Mouse (Mus musculus) liver, embryonic 13.5 days (tissue): ENCODE measurements around the gene Tfeb. TPM values are rescaled to one million over a fixed set of nuclear protein-coding genes. Genes with fewer than 3 reads are reported as not detected.

Source experiments
- ATAC-seq: fragments of 200-750 bp; cut with Nextera tagmentation; 2 replicates; pipeline ENCODE4 v1.8.0; 2017; ENCODE audit warnings: low read depth, mild to moderate bottlenecking, moderate number of reproducible peaks, moderate library complexity
- DNase-seq: peaks from one replicate; pipeline ENCODE4 v3.0.0; 2022
- H3K27ac ChIP-seq: fragments of 300-500 bp; sonication (generic); 2 replicates; pipeline ENCODE4 v1.5.1; 2015; ENCODE audit warnings: moderate library complexity, mild to moderate bottlenecking, inconsistent platforms
- H3K27me3 ChIP-seq: fragments of 300-500 bp; sonication (generic); 2 replicates; pipeline ENCODE4 v1.6.1; 2015; ENCODE audit warnings: mild to moderate bottlenecking, inconsistent platforms
- H3K36me3 ChIP-seq: fragments of 300-500 bp; sonication (generic); 2 replicates; pipeline ENCODE4 v1.6.1; 2015; ENCODE audit warnings: mild to moderate bottlenecking, inconsistent platforms
- H3K4me1 ChIP-seq: fragments of 300-500 bp; sonication (generic); replicated peaks from 2 replicates; pipeline ENCODE4 v1.6.1; 2015; ENCODE audit warnings: inconsistent platforms
- H3K4me2 ChIP-seq: fragments of 300-500 bp; sonication (generic); 2 replicates; pipeline ENCODE4 v1.6.1; 2015; ENCODE audit warnings: inconsistent platforms, mild to moderate bottlenecking, moderate library complexity
- H3K4me3 ChIP-seq: fragments of 300-500 bp; sonication (generic); replicated peaks from 2 replicates; pipeline ENCODE4 v1.5.1; 2015; ENCODE audit warnings: mild to moderate bottlenecking, inconsistent platforms
- H3K9ac ChIP-seq: fragments of 300-500 bp; sonication (generic); 2 replicates; pipeline ENCODE4 v1.6.1; 2015; ENCODE audit warnings: mild to moderate bottlenecking, inconsistent platforms
- H3K9me3 ChIP-seq: fragments of 300-500 bp; sonication (generic); replicated peaks from 2 replicates; pipeline ENCODE4 v1.6.1; 2016; ENCODE audit warnings: inconsistent platforms
- WGBS: fragments of 180-500 bp; shearing (Covaris S2); methylation state at CpG from one replicate; pipeline ENCODE4 v1.1.7; 2015; ENCODE audit not compliant: insufficient replicate concordance; 5-methylcytosine and 5-hydroxymethylcytosine counted together
- polyA plus RNA-seq: library from polyadenylated mRNA; unstranded; fragments of >200 nt; fragmentation: Nextera tagmentation; extraction: Ambion mirVana; gene quantifications from 2 replicates; pipeline ENCODE4 v1.2.1, GENCODE M21; 2015

The Tfeb gene
- polyA plus RNA-seq, 1 experiment from 2014 or later: 4.4 TPM

DNA sequence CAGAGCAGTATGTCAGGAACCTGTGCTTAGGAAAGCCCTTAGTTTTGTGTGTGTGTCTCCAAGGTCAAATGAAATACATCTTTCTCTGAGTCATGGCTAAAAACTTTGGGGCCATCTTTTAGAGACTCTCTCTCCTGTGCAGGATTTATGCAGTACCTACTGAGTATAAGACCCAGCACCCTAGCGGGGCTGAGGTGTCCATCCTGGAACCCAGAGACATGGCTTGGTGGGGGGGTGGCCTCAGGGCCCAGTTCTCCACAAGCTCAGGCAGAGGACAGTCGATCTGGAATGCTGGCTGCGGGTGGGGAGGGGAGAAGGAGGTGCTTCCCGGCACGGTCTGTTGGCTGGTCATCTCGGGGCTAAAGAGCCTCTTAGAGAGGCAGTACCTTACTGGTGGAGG lies 19.5 kb downstream of the Tfeb start:
- H3K36me3 ChIP-seq: peaks cover 6% of the 10 kb centered on the region; the same call in 1 of the 2 replicates
- no peak overlapping the region for H3K4me3 ChIP-seq
- no peaks in the 10 kb centered on the region for H3K27me3 ChIP-seq
- DNase-seq (no peak), ATAC-seq (no peak)
- H3K27ac ChIP-seq: no peak overlapping the region
- peaks cover 68% of the 10 kb centered on the region for H3K4me1 ChIP-seq
- H3K4me2 ChIP-seq: no peak overlapping the region
- peaks cover 4% of the 10 kb centered on the region; the same call in 1 of the 2 replicates for H3K9me3 ChIP-seq
- WGBS: 52% methylated on average over 6 of the region's 6 CpGs
- H3K9ac ChIP-seq: no peak overlapping the region

DNA sequence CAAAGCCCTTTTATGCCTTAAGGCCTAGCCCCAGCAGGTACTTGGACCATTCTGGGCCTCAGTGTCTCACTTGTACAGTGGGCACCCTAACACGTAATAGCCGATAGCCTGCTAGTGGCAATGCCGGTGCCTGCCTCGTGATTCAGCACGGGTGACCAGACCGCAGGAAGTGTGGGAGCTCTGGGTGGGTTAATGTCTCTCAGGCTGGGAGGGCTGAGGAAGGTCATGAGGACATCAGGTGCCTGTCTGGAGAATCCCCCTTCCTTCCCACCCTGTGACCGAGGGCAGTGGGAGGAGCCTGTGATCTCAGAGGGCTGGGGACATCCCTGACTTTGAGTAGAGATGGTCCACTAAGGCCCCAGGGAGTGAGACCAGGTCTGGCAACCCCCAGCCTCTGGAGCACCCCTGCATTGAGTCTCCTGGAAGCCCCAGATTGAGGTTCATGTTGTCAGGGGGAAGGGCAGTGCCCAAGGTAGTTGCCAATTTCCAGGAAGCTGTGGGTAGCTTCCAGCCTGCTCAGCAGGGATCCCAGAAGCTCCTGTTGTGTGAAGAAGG lies 20.3 kb downstream of the Tfeb start:
- H3K9me3 ChIP-seq: no peaks in the 10 kb centered on the region
- no peaks in the 10 kb centered on the region for H3K36me3 ChIP-seq
- peaks cover 68% of the 10 kb centered on the region for H3K4me1 ChIP-seq
- no peak overlapping the region for H3K4me2 ChIP-seq
- H3K4me3 ChIP-seq: no peak overlapping the region
- no peaks in the 10 kb centered on the region for H3K27me3 ChIP-seq
- no peak overlapping the region for H3K27ac ChIP-seq
- ATAC-seq (no peak), DNase-seq (no peak)
- no peak overlapping the region for H3K9ac ChIP-seq
- WGBS: 66% methylated on average over 7 of the region's 7 CpGs

DNA sequence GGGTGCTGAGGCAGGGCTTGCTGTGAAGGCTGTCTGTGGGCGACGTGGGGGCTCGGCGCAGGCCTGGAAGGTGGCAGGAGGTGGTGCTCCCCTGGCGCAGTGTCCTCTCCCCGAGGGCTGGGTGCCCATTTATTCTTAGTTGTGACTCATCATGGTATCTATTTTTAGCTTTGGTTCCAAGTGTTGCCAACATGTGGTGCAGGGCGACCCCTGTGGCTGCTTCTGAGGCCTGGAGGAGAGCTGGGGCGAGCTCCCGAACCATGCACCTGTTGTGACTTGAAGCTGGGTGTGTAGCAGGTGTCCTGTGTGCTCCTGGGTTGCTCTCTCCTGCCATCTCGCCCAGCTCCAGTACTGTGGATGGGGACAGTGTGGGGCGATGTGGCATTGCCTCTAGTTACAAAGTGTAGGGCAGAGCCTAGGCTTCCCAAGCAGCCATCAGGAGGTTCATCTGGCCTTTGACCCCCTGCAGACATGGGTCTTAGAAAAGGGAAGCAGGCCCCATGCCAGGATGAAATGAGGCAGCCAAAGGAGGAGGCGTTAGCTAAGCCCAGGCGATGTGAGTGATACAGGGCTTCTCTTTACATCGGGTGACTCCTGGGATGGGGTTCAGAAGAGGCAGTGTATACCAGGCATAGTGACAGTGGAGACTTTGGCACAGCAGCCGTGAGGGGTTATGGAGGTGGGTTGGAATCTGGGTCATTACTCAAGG lies 23.0 kb downstream of the Tfeb start:
- no peak overlapping the region for H3K4me2 ChIP-seq
- H3K9me3 ChIP-seq: no peaks in the 10 kb centered on the region
- H3K9ac ChIP-seq: no peak overlapping the region
- ATAC-seq (0 out of 2 replicates have a peak, but pooled peaks have one; percentile 6), DNase-seq (no peak)
- no peaks in the 10 kb centered on the region for H3K36me3 ChIP-seq
- H3K27ac ChIP-seq: no peak overlapping the region
- no peaks in the 10 kb centered on the region for H3K27me3 ChIP-seq
- 64% methylated on average over 15 of the region's 15 CpGs for WGBS
- peaks cover 54% of the 10 kb centered on the region for H3K4me1 ChIP-seq
- H3K4me3 ChIP-seq: no peak overlapping the region

DNA sequence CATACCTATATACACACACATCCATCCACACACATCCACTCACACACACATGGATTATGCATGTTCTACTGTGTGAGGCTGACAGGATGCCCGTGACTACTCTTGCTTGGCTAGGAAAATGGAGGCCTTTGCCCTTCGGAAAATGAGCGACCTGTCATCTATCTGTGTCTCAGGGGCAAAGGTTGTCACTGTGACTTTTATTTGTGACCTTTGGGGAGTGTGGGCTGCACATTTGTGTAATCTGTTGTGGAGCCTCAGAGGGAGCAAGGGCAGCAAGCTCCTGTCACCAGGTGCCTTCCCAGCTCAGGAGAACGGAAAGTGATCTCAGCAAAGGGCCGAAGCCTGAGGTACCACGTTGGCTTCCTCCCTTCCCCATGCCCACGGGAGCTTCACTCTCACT lies 25.2 kb downstream of the Tfeb start:
- no peak overlapping the region for H3K4me2 ChIP-seq
- H3K9me3 ChIP-seq: no peaks in the 10 kb centered on the region
- H3K4me3 ChIP-seq: no peak overlapping the region
- ATAC-seq (no peak), DNase-seq (no peak)
- no peak overlapping the region for H3K9ac ChIP-seq
- H3K4me1 ChIP-seq: peaks cover 50% of the 10 kb centered on the region
- H3K27me3 ChIP-seq: no peaks in the 10 kb centered on the region
- WGBS: 70% methylated on average over 7 of the region's 7 CpGs
- no peaks in the 10 kb centered on the region for H3K36me3 ChIP-seq
- peak overlapping the region; percentile 61 for H3K27ac ChIP-seq

DNA sequence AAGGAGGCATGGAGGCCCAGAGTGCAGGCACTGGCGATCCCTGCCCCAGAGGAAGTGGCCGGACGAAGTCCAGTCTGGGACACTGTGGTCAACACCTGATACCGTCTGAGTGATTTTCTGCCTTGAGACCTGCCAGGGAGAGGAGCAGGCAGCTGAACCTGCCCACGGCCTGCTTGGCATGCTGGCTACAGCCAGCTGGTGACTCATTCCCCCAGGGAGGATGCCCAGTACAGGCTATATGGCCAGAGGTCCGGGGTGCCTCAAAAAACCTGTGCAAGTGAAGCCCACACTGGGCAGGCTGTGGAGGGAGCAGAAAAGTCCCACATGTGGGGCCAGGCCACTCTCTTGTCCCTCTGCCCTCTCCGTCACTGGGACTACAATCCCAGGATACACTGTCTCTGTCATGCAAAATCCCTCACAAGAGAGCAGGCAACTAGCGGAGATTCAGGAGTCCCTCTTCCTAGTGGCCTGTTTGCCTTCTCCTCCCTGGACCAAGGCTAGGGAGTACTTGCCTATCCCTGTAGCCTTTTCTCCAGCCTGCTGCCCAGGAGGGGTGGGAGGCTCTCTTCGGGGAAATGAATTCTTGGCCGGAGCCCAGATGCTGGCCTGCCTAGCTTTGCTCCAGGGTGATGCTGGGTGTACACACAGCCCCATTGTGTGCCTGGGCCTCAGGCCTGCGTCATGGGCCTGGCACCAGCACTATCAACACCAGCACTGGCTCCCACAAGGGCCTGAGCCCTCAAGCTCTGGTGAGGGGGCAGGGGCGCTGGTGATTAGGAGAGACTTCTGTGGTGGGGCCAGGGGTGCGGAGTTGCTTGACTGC lies 25.9 kb downstream of the Tfeb start:
- Histone ChIP-seq H3K4me1 (peaks cover 51% of the 10 kb centered on the region), H3K4me2 (no peak overlapping the region), H3K36me3 (no peaks in the 10 kb centered on the region), H3K9ac (0 out of 2 replicates have a peak overlapping the region, but pooled peaks have one; percentile 2), H3K4me3 (no peak overlapping the region), H3K9me3 (no peaks in the 10 kb centered on the region), H3K27me3 (no peaks in the 10 kb centered on the region), H3K27ac (peak overlapping the region; percentile 61)
- 69% methylated on average over 13 of the region's 13 CpGs for WGBS
- ATAC-seq: no peak
- no peak for DNase-seq

DNA sequence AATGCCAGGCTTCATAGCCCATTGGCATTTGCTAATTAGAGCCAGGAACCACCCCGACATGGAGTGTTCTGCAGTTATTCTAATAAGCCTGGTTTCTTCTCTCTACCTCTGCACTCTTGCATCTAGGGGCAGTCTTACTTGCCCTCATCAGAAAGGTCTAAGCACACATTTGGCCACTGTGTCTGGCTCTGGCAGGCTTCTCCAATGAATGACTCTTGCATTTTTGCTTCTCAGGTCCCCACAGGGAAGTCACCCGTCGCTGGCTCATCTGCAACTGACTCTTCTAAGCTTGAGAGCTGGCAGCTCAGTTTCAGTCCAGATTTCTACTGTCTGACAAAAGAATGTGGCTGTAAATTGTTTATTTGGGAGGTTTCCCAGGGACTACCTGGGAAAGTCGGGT lies 29.2 kb downstream of the Tfeb start:
- 0 out of 2 replicates have a peak overlapping the region, but pooled peaks have one; percentile 9 for H3K27ac ChIP-seq
- no peak overlapping the region for H3K4me2 ChIP-seq
- no peaks in the 10 kb centered on the region for H3K27me3 ChIP-seq
- H3K36me3 ChIP-seq: no peaks in the 10 kb centered on the region
- H3K9me3 ChIP-seq: no peaks in the 10 kb centered on the region
- DNase-seq (no peak), ATAC-seq (no peak)
- H3K4me1 ChIP-seq: peaks cover 55% of the 10 kb centered on the region
- WGBS: 60% methylated on average over 4 of the region's 4 CpGs
- H3K9ac ChIP-seq: no peak overlapping the region
- no peak overlapping the region for H3K4me3 ChIP-seq

DNA sequence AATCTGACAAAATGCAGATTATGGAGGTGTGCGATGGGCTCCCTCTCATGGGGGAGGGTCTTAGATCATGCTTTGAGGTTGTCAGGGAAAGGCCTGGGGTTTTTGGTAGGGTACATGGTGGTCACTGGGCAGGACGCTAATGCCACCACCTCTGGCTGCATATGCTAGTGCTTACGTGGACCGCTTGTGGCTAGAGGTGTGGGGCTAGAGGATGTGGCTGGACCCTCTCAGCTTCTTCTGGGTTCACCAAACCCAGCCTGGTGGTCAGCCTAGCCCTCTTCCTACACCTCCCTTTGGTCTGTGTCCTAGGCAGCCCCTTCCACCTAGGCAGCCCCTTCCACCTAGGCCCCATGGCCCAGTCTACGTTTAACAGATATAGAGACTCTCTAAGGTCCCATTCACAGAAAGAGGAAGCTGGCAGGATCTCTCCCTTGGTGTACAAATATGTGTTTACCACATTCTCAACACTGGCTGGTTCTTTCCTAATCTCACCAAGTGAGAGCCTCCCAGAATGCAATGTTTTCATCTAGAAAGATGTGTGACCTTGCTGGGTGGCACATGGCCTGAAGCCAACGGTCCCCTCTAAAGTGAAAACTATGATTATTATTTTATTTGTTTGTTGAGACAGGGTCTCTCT lies 29.7 kb downstream of the Tfeb start:
- H3K9me3 ChIP-seq: no peaks in the 10 kb centered on the region
- H3K27ac ChIP-seq: 0 out of 2 replicates have a peak overlapping the region, but pooled peaks have one; percentile 9
- H3K36me3 ChIP-seq: no peaks in the 10 kb centered on the region
- H3K4me1 ChIP-seq: peaks cover 53% of the 10 kb centered on the region
- DNase-seq (no peak), ATAC-seq (no peak)
- H3K27me3 ChIP-seq: no peaks in the 10 kb centered on the region
- no peak overlapping the region for H3K4me3 ChIP-seq
- H3K9ac ChIP-seq: no peak overlapping the region
- H3K4me2 ChIP-seq: no peak overlapping the region
- WGBS: 73% methylated on average over 6 of the region's 6 CpGs

DNA sequence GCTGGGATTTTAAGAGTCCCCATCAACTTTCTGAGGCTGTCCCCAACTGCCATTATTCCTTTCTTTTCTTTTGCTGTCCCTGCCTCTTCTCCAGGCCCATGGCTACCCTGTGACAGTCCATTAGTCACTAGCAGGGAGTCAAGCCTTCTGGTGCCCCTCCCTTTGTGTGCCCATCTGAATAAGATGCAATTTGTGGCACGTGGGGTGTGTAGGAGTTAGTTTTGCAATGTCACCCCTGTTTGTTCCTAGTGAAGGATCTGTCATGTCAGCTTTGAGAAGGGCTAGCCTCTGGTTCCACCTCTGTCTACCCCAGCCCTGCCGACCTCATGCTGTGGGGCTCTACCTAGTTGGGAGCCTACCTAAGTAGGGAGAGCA lies 30.2 kb downstream of the Tfeb start:
- WGBS: 41% methylated on average over 2 of the region's 2 CpGs
- H3K9ac ChIP-seq: no peak overlapping the region

DNA sequence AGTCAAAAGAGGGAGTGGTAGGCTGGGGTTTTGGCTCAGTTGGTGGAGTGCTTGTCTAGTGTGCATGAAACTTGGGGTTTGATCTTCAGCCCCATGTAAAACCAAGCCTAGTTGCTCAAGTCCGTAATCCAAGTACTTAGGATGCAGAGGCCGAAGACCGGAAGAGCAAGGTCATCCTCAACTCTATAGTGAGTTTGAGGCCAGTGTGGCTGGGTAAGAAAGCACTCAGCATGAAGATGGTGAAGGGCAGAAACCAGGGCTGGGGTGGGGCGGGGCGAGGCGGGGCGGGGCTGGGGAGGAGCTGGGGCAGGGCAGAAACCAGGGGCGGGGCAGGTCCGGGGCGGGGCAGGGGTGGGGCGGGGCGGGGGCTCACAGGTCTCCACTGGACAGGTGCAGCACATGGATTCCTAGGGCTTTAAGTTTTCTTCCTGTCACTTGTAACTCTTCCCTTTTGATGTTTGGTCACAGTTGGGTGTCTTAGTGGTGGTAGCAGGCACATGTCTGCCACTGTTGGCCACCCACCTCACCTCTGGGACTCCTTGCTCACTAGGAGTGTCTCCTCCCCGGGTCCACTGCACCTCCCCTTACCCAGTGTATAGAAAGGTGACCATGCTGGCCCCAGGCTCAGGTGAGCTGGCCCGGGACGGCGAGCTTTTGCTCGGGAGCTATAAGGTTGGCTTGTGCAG lies 30.8 kb downstream of the Tfeb start:
- WGBS: 43% methylated on average over 12 of the region's 17 CpGs

More for the DNA sequence above, 30.2 kb downstream of the Tfeb start:
- no peak for ATAC-seq
- Histone ChIP-seq H3K4me1 (peaks cover 53% of the 10 kb centered on the region), H3K27me3 (no peaks in the 10 kb centered on the region), H3K36me3 (no peaks in the 10 kb centered on the region; the same call in 1 of the 2 replicates), H3K4me3 (no peak overlapping the region), H3K27ac (peak overlapping the region; percentile 57), H3K4me2 (no peak overlapping the region), H3K9me3 (no peaks in the 10 kb centered on the region)
- no peak for DNase-seq

DNA sequence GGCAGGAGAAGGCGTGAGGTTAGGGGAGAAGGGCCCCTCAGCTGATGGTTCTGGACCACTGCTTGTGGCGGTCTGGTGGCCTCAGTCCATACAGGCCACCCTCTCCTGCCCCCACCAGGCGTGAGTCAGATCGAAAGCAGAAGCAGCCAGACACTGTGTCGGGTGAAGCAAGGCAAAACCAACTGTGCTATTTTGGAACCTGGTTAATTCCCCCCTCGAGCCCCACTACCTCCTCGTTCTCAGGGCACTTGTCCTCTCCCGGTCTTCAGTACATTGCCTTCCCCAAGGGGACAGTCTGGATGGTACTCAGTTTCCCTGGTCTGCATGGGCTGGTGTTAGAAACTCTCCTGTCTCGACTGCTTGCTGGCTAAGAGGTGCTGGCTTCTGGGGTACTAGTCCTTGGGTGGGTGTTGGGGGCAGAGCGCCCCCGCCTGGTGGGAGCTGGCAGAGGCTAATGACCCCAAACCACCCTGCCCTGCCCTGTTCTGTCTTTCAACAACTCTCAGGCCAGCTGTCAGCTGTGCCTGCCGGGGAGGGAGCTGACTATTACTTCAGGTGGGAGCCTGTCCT lies 32.0 kb downstream of the Tfeb start:
- Histone ChIP-seq H3K9ac (peak overlapping the region; percentile 27; the same call in 1 of the 2 replicates), H3K4me1 (peaks cover 43% of the 10 kb centered on the region), H3K36me3 (no peaks in the 10 kb centered on the region; the same call in 1 of the 2 replicates), H3K4me3 (peak overlapping the region; percentile 11; the same call in 1 of the 2 replicates), H3K27me3 (no peaks in the 10 kb centered on the region), H3K9me3 (0 out of 2 replicates have a peak, but pooled peaks cover 5% of the 10 kb centered on the region), H3K27ac (0 out of 2 replicates have a peak overlapping the region, but pooled peaks have one; percentile 29), H3K4me2 (peak overlapping the region; percentile 44)
- ATAC-seq: peak; percentile 52
- DNase-seq: peak; percentile 46
- 13% methylated on average over 12 of the region's 12 CpGs for WGBS

More for the DNA sequence above, 30.8 kb downstream of the Tfeb start:
- ATAC-seq: peak; percentile 17; the same call in 1 of the 2 replicates
- Histone ChIP-seq H3K9me3 (0 out of 2 replicates have a peak, but pooled peaks cover 5% of the 10 kb centered on the region), H3K4me3 (no peak overlapping the region), H3K9ac (no peak overlapping the region), H3K27me3 (no peaks in the 10 kb centered on the region), H3K27ac (peak overlapping the region; percentile 57), H3K4me1 (peaks cover 48% of the 10 kb centered on the region), H3K36me3 (no peaks in the 10 kb centered on the region; the same call in 1 of the 2 replicates), H3K4me2 (peak overlapping the region; percentile 44; the same call in 1 of the 2 replicates)
- no peak for DNase-seq
